Mouse (Mus musculus) liver, postnatal 0 days (tissue): ENCODE data around the gene Ntpcr.

Experiments used
- CTCF ChIP-seq: sonication (generic); IDR thresholded peaks from 2 replicates; pipeline ENCODE4 v1.5.1; 2016; ENCODE audit warnings: antibody characterized with exemption, low read depth
- EP300 ChIP-seq: IDR thresholded peaks from 2 replicates; pipeline ENCODE4 v1.6.1; 2016; ENCODE audit warnings: antibody characterized with exemption, low read depth, mild to moderate bottlenecking

GRCm38 (mm10) chr8:125796970-125797369 is 67.2 kb downstream of the Ntpcr start:
- TF ChIP-seq CTCF (no peak), EP300 (no peak)
